Mouse (Mus musculus): ENCODE measurements around the gene Irf2bp1. TPM values are rescaled to one million over a fixed set of nuclear protein-coding genes. Genes with fewer than 3 reads are reported as not detected.

The Irf2bp1 gene
- polyA plus RNA-seq, 1 experiment from 2014 or later = 11.5 TPM

GRCm38 (mm10) chr7:19031641-19032040 lies 27.8 kb downstream of the Irf2bp1 start:
- Histone ChIP-seq H3K9ac (no peak overlapping the region), H3K4me1 (replicated peaks) (0 out of 2 replicates have a peak, but pooled peaks cover 2% of the 10 kb centered on the region), H3K4me2 (no peak overlapping the region), H3K9me3 (replicated peaks) (no peaks in the 10 kb centered on the region), H3K27me3 (no peaks in the 10 kb centered on the region), H3K36me3 (peaks cover 70% of the 10 kb centered on the region), H3K27ac (no peak overlapping the region), H3K4me3 (no peak overlapping the region)
- no peak for ATAC-seq (replicated peaks; ENCODE audit: insufficient number of reproducible peaks, insufficient read depth, low FRiP score, low read depth)
- WGBS = 77% methylated on average over 4 of the region's 4 CpGs

GRCm38 (mm10) chr7:19044616-19045015 lies 40.8 kb downstream of the Irf2bp1 start:
- ATAC-seq (replicated peaks; ENCODE audit: insufficient number of reproducible peaks, insufficient read depth, low FRiP score, low read depth) = no peak
- Histone ChIP-seq H3K4me3 (no peak overlapping the region), H3K36me3 (peaks cover 98% of the 10 kb centered on the region), H3K9me3 (replicated peaks) (no peaks in the 10 kb centered on the region), H3K27ac (no peak overlapping the region), H3K4me1 (replicated peaks) (no peaks in the 10 kb centered on the region), H3K4me2 (no peak overlapping the region), H3K9ac (no peak overlapping the region), H3K27me3 (no peaks in the 10 kb centered on the region)
- 95% methylated on average over 6 of the region's 6 CpGs for WGBS

GRCm38 (mm10) chr7:19046286-19047069 lies 42.6 kb downstream of the Irf2bp1 start:
- Histone ChIP-seq H3K36me3 (peaks cover 98% of the 10 kb centered on the region), H3K9me3 (replicated peaks) (no peaks in the 10 kb centered on the region), H3K27me3 (no peaks in the 10 kb centered on the region), H3K4me3 (no peak overlapping the region), H3K4me1 (replicated peaks) (no peaks in the 10 kb centered on the region), H3K4me2 (no peak overlapping the region), H3K9ac (no peak overlapping the region), H3K27ac (no peak overlapping the region)
- ATAC-seq (replicated peaks; ENCODE audit: insufficient number of reproducible peaks, insufficient read depth, low FRiP score, low read depth) = no peak
- WGBS = 89% methylated on average over 11 of the region's 11 CpGs

- WGBS = 83% methylated on average over 14 of the region's 14 CpGs
- no peaks in the 10 kb centered on the region for H3K4me1 ChIP-seq (replicated peaks)
- no peak overlapping the region for H3K9ac ChIP-seq
- no peak overlapping the region for H3K27ac ChIP-seq
- H3K36me3 ChIP-seq = peaks cover 87% of the 10 kb centered on the region
- ATAC-seq (replicated peaks; ENCODE audit: insufficient number of reproducible peaks, insufficient read depth, low FRiP score, low read depth) = no peak
- H3K4me3 ChIP-seq = no peak overlapping the region
- H3K27me3 ChIP-seq = no peaks in the 10 kb centered on the region
- no peaks in the 10 kb centered on the region for H3K9me3 ChIP-seq (replicated peaks)
- no peak overlapping the region for H3K4me2 ChIP-seq
These were observed 44.2 kb downstream of the Irf2bp1 start for GRCm38 (mm10) chr7:19048006-19048527.

- ATAC-seq (replicated peaks; ENCODE audit: insufficient number of reproducible peaks, insufficient read depth, low FRiP score, low read depth) = no peak
- no peak overlapping the region for H3K4me3 ChIP-seq
- H3K27ac ChIP-seq = no peak overlapping the region
- H3K4me1 ChIP-seq (replicated peaks) = 0 out of 2 replicates have a peak, but pooled peaks cover 4% of the 10 kb centered on the region
- H3K9ac ChIP-seq = no peak overlapping the region
- 87% methylated on average over 5 of the region's 5 CpGs for WGBS
- H3K27me3 ChIP-seq = no peaks in the 10 kb centered on the region
- H3K9me3 ChIP-seq (replicated peaks) = no peaks in the 10 kb centered on the region
- H3K4me2 ChIP-seq = no peak overlapping the region
- peaks cover 75% of the 10 kb centered on the region for H3K36me3 ChIP-seq
These were observed 45.4 kb downstream of the Irf2bp1 start for GRCm38 (mm10) chr7:19049252-19049651.

- Histone ChIP-seq H3K4me2 (no peak overlapping the region), H3K9me3 (replicated peaks) (no peaks in the 10 kb centered on the region), H3K27me3 (no peaks in the 10 kb centered on the region), H3K4me1 (replicated peaks) (peaks cover 10% of the 10 kb centered on the region; the same call in 1 of the 2 replicates), H3K27ac (no peak overlapping the region), H3K4me3 (no peak overlapping the region), H3K36me3 (peaks cover 65% of the 10 kb centered on the region), H3K9ac (no peak overlapping the region)
- ATAC-seq (replicated peaks; ENCODE audit: insufficient number of reproducible peaks, insufficient read depth, low FRiP score, low read depth) = no peak
- 87% methylated on average over 8 of the region's 8 CpGs for WGBS
These were observed 46.3 kb downstream of the Irf2bp1 start for GRCm38 (mm10) chr7:19050172-19050571.

DNA sequence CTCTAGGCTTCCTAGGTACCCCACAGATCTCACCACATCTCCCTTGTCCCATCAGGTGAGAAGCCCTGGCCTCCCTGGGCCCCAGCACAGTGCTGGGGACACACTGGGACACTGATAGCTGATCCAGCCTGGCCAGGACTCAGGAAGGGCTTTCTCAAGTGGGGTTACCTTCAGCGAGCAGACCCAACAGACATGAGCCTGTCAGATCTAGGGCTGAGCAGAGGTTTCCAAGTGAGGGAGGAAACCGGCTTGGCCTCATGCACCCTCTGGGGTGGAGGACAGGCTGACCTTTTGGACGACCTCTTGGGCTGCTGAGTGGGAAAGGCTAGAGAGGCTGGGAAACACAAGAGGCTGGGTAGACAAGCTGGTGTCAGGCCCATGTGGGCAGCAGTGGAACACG lies 47.3 kb downstream of the Irf2bp1 start:
- Histone ChIP-seq H3K27ac (no peak overlapping the region), H3K9me3 (replicated peaks) (no peaks in the 10 kb centered on the region), H3K4me3 (no peak overlapping the region), H3K4me1 (replicated peaks) (peaks cover 10% of the 10 kb centered on the region; the same call in 1 of the 2 replicates), H3K9ac (no peak overlapping the region), H3K27me3 (no peaks in the 10 kb centered on the region), H3K36me3 (peaks cover 56% of the 10 kb centered on the region), H3K4me2 (no peak overlapping the region)
- 58% methylated on average over 4 of the region's 4 CpGs for WGBS
- no peak for ATAC-seq (replicated peaks; ENCODE audit: insufficient number of reproducible peaks, insufficient read depth, low FRiP score, low read depth)

DNA sequence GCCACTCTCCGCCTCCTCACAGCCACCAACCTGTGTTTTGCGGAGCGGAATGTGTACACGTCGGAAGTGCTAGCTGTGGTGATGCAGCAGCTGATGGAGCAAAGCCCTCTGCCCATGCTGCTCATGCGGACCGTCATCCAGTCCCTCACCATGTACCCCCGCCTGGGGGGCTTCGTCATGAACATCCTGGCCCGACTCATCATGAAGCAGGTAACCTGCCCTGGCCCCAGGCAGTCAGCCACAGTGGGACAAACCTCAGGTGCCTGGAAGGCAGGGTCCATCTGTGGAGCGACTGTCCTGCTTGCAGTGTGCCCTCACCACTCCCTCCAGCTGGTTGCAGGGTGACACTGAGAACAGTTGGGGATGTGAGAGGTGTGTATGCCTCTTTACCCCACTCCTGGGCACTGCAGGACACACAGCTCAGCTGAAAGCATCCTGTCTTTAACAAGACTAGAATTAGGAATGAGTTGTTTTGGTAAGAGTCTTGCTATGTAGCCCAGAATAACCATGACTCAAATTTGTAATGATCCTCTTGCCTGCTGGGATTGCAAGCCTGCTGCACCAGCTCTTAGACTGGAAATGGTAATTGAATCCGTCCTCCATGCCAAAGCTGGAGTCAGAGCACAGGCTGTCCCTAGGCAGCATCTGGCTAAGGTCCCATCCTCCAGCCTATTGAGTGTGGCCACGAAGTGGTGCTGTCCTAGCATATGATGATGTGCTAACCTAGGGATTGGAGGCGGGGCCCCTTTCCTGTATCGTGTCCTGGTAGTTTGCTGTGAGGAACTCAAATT lies 48.7 kb downstream of the Irf2bp1 start:
- Histone ChIP-seq H3K27me3 (no peaks in the 10 kb centered on the region), H3K4me2 (no peak overlapping the region), H3K27ac (no peak overlapping the region), H3K36me3 (peaks cover 42% of the 10 kb centered on the region), H3K4me1 (replicated peaks) (peaks cover 10% of the 10 kb centered on the region; the same call in 1 of the 2 replicates), H3K4me3 (no peak overlapping the region), H3K9ac (no peak overlapping the region), H3K9me3 (replicated peaks) (no peaks in the 10 kb centered on the region)
- no peak for ATAC-seq (replicated peaks; ENCODE audit: insufficient number of reproducible peaks, insufficient read depth, low FRiP score, low read depth)
- 86% methylated on average over 15 of the region's 15 CpGs for WGBS

- Histone ChIP-seq H3K9me3 (replicated peaks) (no peaks in the 10 kb centered on the region), H3K27ac (no peak overlapping the region), H3K36me3 (peaks cover 36% of the 10 kb centered on the region), H3K27me3 (no peaks in the 10 kb centered on the region), H3K9ac (no peak overlapping the region), H3K4me1 (replicated peaks) (peaks cover 10% of the 10 kb centered on the region; the same call in 1 of the 2 replicates), H3K4me2 (no peak overlapping the region), H3K4me3 (no peak overlapping the region)
- 82% methylated on average over 7 of the region's 7 CpGs for WGBS
- ATAC-seq (replicated peaks; ENCODE audit: insufficient number of reproducible peaks, insufficient read depth, low FRiP score, low read depth) = no peak
These were observed 49.3 kb downstream of the Irf2bp1 start for GRCm38 (mm10) chr7:19053136-19053532.

GRCm38 (mm10) chr7:19054047-19054776 lies 50.4 kb downstream of the Irf2bp1 start, which contains the start of gene Rsph6a:
Rsph6a (plus strand) TSS chr7:19054690.
- WGBS = 32% methylated on average over 33 of the region's 33 CpGs
- ATAC-seq (replicated peaks; ENCODE audit: insufficient number of reproducible peaks, insufficient read depth, low FRiP score, low read depth) = no peak; the same call in 1 of the 2 replicates
- H3K27ac ChIP-seq = no peak within 1 kb of the TSS

DNA sequence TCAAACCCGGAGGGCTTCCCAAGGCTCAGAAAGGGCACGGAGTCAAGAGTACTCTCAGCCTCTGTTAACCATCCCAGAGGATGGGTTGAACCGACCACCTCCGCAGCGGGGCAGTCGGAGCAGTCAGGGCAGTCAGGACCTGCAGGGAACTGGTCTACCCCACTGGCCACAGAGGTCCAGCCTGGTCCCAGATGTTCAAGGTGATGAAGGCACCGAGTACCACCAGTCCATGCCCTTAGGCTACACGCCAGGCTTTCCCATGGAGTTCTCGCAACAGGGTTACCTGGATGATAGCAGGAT lies 50.9 kb downstream of the Irf2bp1 start:
- ATAC-seq (replicated peaks; ENCODE audit: insufficient number of reproducible peaks, insufficient read depth, low FRiP score, low read depth) = no peak
- no peaks in the 10 kb centered on the region for H3K9me3 ChIP-seq (replicated peaks)
- H3K36me3 ChIP-seq = peaks cover 22% of the 10 kb centered on the region
- no peak overlapping the region for H3K27ac ChIP-seq
- H3K27me3 ChIP-seq = no peaks in the 10 kb centered on the region
- H3K4me3 ChIP-seq = no peak overlapping the region
- H3K4me1 ChIP-seq (replicated peaks) = peaks cover 10% of the 10 kb centered on the region; the same call in 1 of the 2 replicates
- H3K4me2 ChIP-seq = peak overlapping the region; percentile 14
- WGBS = 68% methylated on average over 9 of the region's 9 CpGs
- H3K9ac ChIP-seq = no peak overlapping the region

More at GRCm38 (mm10) chr7:19054047-19054776, 50.4 kb downstream of the Irf2bp1 start, which contains the start of gene Rsph6a:
- Histone ChIP-seq H3K4me1 (replicated peaks) (peaks cover 10% of the 10 kb centered on the region; the same call in 1 of the 2 replicates), H3K9ac (no peak within 1 kb of the TSS), H3K4me2 (peak within 1 kb of the TSS; percentile 14), H3K27me3 (no peaks in the 10 kb centered on the region), H3K36me3 (peaks cover 27% of the 10 kb centered on the region), H3K9me3 (replicated peaks) (no peaks in the 10 kb centered on the region), H3K4me3 (no peak within 1 kb of the TSS)

Measured in heart, embryonic 15.5 days (tissue).